Mouse (Mus musculus) naive thymus-derived CD4-positive, alpha-beta T cell, adult 2 months (primary cell): ENCODE measurements around the gene Gm3409.
"Not testable (repeated sequence)": the region's sequence is repeated elsewhere in the genome, so short reads cannot be mapped to it uniquely, and the experiment has no call there.

ENCODE experiments used
- DNase-seq: peaks from one replicate; pipeline ENCODE4 v3.0.0-alpha.2; 2011; ENCODE audit warnings: low read depth

The Gm3409 gene

DNA sequence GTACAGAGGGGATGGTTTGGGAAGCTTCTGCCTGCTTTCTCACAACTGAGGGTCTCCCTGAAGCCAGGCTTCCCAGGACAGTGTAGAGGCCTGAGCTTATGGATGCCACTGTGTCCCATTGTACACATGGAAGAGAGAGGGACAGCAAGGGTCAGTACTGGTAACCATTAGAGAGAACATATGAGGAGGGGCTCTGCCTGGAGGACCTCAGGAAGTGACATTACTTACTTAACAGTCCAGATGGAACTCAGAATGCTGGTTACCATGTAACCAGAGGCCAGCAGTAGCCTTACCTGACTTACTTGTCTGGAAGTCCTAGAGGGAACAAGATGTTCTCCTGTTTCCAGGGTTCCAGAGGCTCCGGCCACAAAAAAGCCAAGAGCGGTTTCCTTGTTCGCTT is at the start of gene Gm3409:
Gene Gm3409, plus strand, starts transcription at position 301 of the 400 bp plus-strand sequence.
- DNase-seq, result not testable (repeated sequence)

GRCm38 (mm10) chr5:146488959-146489358 is 48.5 kb upstream of the Gm3409 start:
- not testable (repeated sequence) for DNase-seq

DNA sequence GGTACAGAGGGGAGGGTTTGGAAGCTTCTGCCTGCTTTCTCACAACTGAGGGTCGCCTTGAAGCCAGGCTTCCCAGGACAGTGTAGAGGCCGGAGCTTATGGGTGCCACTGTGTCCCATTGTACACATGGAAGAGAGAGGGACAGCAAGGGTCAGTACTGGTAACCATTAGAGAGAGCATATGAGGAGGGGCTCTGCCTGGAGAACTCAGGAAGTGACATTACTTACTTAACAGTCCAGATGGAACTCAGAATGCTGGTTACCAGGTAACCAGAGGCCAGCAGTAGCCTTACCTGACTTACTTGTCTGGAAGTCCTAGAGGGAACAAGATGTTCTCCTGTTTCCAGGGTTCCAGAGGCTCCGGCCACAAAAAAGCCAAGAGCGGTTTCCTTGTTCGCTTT is 46.4 kb upstream of the Gm3409 start, which contains the start of gene Gm6370:
Gene Gm6370, plus strand, starts transcription at position 301 of the 400 bp plus-strand sequence.
- DNase-seq, result not testable (repeated sequence)

DNA sequence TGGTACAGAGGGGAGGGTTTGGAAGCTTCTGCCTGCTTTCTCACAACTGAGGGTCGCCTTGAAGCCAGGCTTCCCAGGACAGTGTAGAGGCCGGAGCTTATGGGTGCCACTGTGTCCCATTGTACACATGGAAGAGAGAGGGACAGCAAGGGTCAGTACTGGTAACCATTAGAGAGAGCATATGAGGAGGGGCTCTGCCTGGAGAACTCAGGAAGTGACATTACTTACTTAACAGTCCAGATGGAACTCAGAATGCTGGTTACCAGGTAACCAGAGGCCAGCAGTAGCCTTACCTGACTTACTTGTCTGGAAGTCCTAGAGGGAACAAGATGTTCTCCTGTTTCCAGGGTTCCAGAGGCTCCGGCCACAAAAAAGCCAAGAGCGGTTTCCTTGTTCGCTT is 35.3 kb upstream of the Gm3409 start, which contains the start of gene 4930449I24Rik:
Gene 4930449I24Rik, plus strand, starts transcription at position 301 of the 400 bp plus-strand sequence.
- DNase-seq, result not testable (repeated sequence)

GRCm38 (mm10) chr5:146513823-146514222 is 23.6 kb upstream of the Gm3409 start, which contains the start of gene Gm3402:
Gm3402 (plus strand) TSS chr5:146514123.
- not testable (repeated sequence) for DNase-seq

- not testable (repeated sequence) for DNase-seq
Observed at GRCm38 (mm10) chr5:146525501-146525900, 11.9 kb upstream of the Gm3409 start, which contains the start of gene Gm3404. Gm3404 (plus strand) TSS chr5:146525801.

DNA sequence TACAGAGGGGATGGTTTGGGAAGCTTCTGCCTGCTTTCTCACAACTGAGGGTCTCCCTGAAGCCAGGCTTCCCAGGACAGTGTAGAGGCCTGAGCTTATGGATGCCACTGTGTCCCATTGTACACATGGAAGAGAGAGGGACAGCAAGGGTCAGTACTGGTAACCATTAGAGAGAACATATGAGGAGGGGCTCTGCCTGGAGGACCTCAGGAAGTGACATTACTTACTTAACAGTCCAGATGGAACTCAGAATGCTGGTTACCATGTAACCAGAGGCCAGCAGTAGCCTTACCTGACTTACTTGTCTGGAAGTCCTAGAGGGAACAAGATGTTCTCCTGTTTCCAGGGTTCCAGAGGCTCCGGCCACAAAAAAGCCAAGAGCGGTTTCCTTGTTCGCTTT is 18.4 kb downstream of the Gm3409 start, which contains the start of gene Gm3415:
Gene Gm3415, plus strand, starts transcription at position 301 of the 400 bp plus-strand sequence.
- DNase-seq, result not testable (repeated sequence)

DNA sequence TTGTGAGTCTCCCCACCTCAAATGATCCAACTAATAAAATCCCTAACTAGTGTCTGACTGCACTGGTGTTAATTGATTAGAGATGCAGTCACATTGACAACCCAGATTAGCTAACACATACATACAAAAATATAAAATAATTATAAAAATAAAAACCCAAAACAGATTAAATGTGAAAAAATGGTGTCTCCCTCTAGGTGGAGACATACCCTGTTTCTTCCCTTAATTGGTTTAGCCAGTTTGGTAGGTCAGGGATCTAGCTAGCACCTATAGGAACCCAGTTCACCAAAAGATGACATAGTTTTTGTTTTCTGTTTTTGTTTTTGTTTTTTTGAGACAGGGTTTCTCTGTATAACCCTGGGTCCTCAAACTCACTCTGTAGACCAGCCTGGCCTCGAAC is 26.8 kb downstream of the Gm3409 start:
- DNase-seq, result no peak

DNA sequence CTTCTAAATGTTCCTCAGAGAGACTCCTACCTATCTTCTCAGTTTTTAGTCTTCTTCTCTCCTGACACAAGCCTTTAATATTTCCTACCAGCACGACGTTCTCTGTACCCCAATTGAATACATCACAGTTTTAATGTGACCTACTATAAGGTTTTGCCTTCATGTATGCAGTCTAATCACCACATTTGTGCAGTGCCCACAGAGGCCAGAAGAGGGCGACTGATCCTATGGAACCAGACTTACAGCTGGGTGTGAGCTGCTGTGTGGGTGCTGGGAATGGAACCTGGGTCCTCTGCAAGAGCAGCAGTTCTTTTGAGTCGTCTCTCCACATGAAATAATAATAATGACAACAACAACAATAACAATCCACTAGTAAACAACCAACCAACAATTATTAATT is 29.6 kb downstream of the Gm3409 start:
- peak; percentile 52 for DNase-seq

- not testable (repeated sequence) for DNase-seq
Observed at GRCm38 (mm10) chr5:146570179-146570578, 32.7 kb downstream of the Gm3409 start.

GRCm38 (mm10) chr5:146571830-146572734 is 34.6 kb downstream of the Gm3409 start:
- not testable (repeated sequence) for DNase-seq

- DNase-seq, result not testable (repeated sequence)
Observed at GRCm38 (mm10) chr5:146572735-146573042, 35.2 kb downstream of the Gm3409 start.

DNA sequence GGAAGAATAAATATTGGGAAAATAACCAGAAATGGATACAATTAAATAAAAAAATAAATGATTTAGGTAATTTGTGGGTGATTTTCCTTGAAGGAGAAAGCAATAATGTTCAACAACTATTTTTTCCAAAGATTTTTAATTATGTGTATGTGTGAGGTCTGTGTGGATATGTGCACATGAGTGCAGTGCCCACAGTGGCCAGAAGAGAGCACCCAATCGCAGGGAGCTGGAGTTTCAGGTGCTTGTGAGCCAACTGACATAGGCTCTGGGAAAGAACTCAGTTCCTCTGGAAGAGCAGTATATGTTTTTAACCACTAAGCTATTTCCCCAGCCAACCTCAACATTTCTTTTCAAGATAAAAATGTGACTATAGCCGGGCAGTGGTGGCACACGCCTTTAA is 39.2 kb downstream of the Gm3409 start:
- no peak for DNase-seq

DNA sequence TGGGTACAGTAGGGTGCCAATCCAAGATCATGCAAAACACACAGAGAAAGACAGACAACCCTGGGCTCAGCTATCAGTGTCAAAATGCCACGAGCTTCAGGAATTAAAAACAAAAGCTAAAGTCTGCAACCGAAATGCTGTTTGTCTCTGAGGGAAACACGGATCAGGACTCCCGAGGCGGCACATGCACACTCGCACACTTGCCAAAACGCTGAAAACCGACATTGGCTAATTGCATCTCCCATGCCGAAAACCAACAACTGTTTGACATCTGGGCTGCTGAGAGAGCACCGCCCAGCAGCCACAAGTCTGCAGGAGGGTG is 46.7 kb downstream of the Gm3409 start:
- DNase-seq, result no peak

- no peak for DNase-seq
Observed at GRCm38 (mm10) chr5:146584478-146585306, 47.2 kb downstream of the Gm3409 start, which contains the start of gene Gpr12. Gpr12 (minus strand) TSS chr5:146585239.

DNA sequence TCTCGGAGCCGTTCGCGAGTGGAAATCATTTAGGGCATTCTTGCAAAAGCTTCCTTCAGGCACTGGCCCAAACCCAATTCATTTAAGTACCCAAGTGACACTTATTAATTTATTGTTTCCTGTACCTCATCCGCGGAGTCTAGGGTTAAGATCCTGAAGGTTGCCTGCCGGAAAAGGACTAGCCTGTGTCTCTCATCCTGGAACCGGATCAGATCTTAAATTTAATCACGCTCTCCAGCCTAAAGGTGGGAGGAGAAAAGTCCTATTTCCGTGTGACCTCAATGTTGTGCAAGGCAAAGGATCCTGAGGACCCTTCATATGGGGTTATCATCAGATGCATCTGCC is 47.8 kb downstream of the Gm3409 start:
- DNase-seq, result no peak

DNA sequence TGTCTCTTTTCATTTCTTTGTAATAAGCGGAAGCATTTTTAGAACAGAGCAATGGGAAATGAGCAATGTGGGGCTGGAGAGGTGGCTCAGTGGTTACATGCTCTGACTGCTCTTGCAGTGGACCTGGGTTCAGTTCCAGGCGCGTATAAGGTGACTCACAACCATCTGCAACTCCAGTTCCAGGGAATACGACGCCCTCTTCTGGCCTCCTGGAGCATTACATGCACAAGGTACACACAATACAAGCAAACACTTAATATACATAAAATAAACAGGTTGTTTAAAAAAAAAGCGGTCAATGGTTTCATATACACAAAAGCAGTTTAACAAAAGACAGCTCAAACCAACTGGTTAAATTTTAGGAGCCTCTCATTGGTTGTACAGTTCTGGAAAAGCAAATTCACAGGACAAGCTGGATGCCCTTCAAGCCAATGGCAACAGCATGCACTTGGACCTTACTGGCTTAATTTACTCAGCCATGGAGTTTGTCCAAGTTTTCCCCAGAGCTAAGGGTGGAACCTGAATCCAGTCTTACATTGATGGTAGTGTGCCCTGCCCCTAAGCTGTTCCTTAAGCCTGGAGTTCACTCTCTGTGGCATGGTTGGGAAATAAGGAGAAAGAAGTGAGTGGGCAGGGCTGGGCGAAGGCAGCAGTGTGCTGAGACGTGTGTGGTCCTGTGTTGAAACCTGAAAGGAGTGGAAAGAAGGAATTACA is 49.1 kb downstream of the Gm3409 start:
- no peak for DNase-seq
